Mouse (Mus musculus) olfactory bulb, adult 2 months (tissue): ENCODE results near the gene Cd101. TPM values are rescaled to one million over a fixed set of nuclear protein-coding genes. Genes with fewer than 3 reads are reported as not detected.

Experiments used
- H3K27ac ChIP-seq: fragments of 200-500 bp; 2 replicates; pipeline ENCODE4 v1.5.1; 2012; ENCODE audit warnings: low read depth, low read length; ENCODE audit not compliant: insufficient read depth
- H3K4me1 ChIP-seq: fragments of 200-500 bp; 2 replicates; pipeline ENCODE4 v1.6.1; 2012; ENCODE audit warnings: low read length; ENCODE audit not compliant: control insufficient read depth, insufficient read depth
- H3K4me3 ChIP-seq: fragments of 200-500 bp; 2 replicates; pipeline ENCODE4 v1.5.1; 2012; ENCODE audit warnings: mild to moderate bottlenecking, low read depth, low read length, moderate library complexity; ENCODE audit not compliant: insufficient read depth
- CTCF ChIP-seq: fragments of 200-500 bp; IDR thresholded peaks from 2 replicates; pipeline ENCODE4 v1.5.1; 2012; ENCODE audit warnings: low read depth, mild to moderate bottlenecking, low read length, moderate library complexity; ENCODE audit not compliant: insufficient read depth
- POLR2A ChIP-seq: fragments of 200-500 bp; IDR thresholded peaks from 2 replicates; pipeline ENCODE4 v1.6.1; 2012; ENCODE audit warnings: mild to moderate bottlenecking, low read depth, low read length, moderate library complexity; ENCODE audit not compliant: insufficient read depth
- whole genome bisulfite sequencing: fragments of 180-500 bp; shearing (Covaris S2); methylation state at CpG from one replicate; pipeline ENCODE4 v1.1.7; 2018; 5-methylcytosine and 5-hydroxymethylcytosine counted together
- polyA plus RNA-seq: library from polyadenylated mRNA; stranded (reverse); fragments of >200 nt; gene quantifications from 2 replicates; pipeline ENCODE4 v1.2.4, GENCODE M21; 2012; ENCODE audit warnings: low replicate concordance; ENCODE audit not compliant: missing spikeins, insufficient read depth, insufficient read length

Gene Cd101
- polyA plus RNA-seq, 1 experiment: not detected

- peaks cover 31% of the 10 kb centered on the region for H3K4me1 ChIP-seq
- H3K27ac ChIP-seq: no peak overlapping the region
- WGBS: 36% methylated on average over 15 of the region's 15 CpGs
- TF ChIP-seq CTCF (no peak), POLR2A (no peak)
- no peak overlapping the region for H3K4me3 ChIP-seq
These were observed 18.4 kb upstream of the Cd101 start for GRCm38 (mm10) chr3:101047586-101048275.

- WGBS: 95% methylated on average over 15 of the region's 15 CpGs
- Histone ChIP-seq H3K27ac (no peak overlapping the region), H3K4me1 (peaks cover 31% of the 10 kb centered on the region), H3K4me3 (no peak overlapping the region)
- TF ChIP-seq POLR2A (no peak), CTCF (no peak)
These were observed 16.1 kb upstream of the Cd101 start for GRCm38 (mm10) chr3:101045431-101045830.

- Histone ChIP-seq H3K4me3 (no peak overlapping the region), H3K27ac (no peak overlapping the region), H3K4me1 (peaks cover 29% of the 10 kb centered on the region)
- TF ChIP-seq POLR2A (no peak), CTCF (no peak)
- WGBS: 96% methylated on average over 6 of the region's 6 CpGs
These were observed 15.3 kb upstream of the Cd101 start for GRCm38 (mm10) chr3:101044686-101045085.

- Histone ChIP-seq H3K27ac (no peak overlapping the region), H3K4me1 (peaks cover 8% of the 10 kb centered on the region; the same call in 1 of the 2 replicates), H3K4me3 (no peak overlapping the region)
- WGBS: 78% methylated on average over 7 of the region's 7 CpGs
- TF ChIP-seq POLR2A: no peak
- TF ChIP-seq CTCF: no peak
These were observed 12.6 kb upstream of the Cd101 start for GRCm38 (mm10) chr3:101041997-101042396.

GRCm38 (mm10) chr3:101037984-101038545 lies 8.7 kb upstream of the Cd101 start:
- Histone ChIP-seq H3K4me1 (peaks cover 3% of the 10 kb centered on the region; the same call in 1 of the 2 replicates), H3K4me3 (no peak overlapping the region), H3K27ac (no peak overlapping the region)
- 78% methylated on average over 5 of the region's 5 CpGs for WGBS
- TF ChIP-seq POLR2A: no peak
- no peak for TF ChIP-seq CTCF

GRCm38 (mm10) chr3:101036001-101036400 lies 6.6 kb upstream of the Cd101 start:
- WGBS: 95% methylated on average over 2 of the region's 2 CpGs
- Histone ChIP-seq H3K27ac (no peak overlapping the region), H3K4me1 (0 out of 2 replicates have a peak, but pooled peaks cover 2% of the 10 kb centered on the region), H3K4me3 (no peak overlapping the region)
- TF ChIP-seq CTCF (no peak), POLR2A (no peak)

GRCm38 (mm10) chr3:101034509-101034908 lies 5.2 kb upstream of the Cd101 start:
- Histone ChIP-seq H3K4me1 (0 out of 2 replicates have a peak, but pooled peaks cover 2% of the 10 kb centered on the region), H3K4me3 (no peak overlapping the region), H3K27ac (no peak overlapping the region)
- WGBS: 80% methylated on average over 9 of the region's 9 CpGs
- TF ChIP-seq POLR2A (no peak), CTCF (no peak)

GRCm38 (mm10) chr3:101033644-101034043 lies 4.3 kb upstream of the Cd101 start:
- 91% methylated on average over 4 of the region's 4 CpGs for WGBS
- no peak for TF ChIP-seq POLR2A
- TF ChIP-seq CTCF: no peak
- Histone ChIP-seq H3K4me1 (0 out of 2 replicates have a peak, but pooled peaks cover 2% of the 10 kb centered on the region), H3K27ac (no peak overlapping the region), H3K4me3 (no peak overlapping the region)

- no peak overlapping the region for H3K4me3 ChIP-seq
- H3K4me1 ChIP-seq: 0 out of 2 replicates have a peak, but pooled peaks cover 2% of the 10 kb centered on the region
- TF ChIP-seq CTCF: no peak
- no peak for TF ChIP-seq POLR2A
- no peak overlapping the region for H3K27ac ChIP-seq
- 62% methylated on average over 7 of the region's 7 CpGs for WGBS
These were observed 2.2 kb upstream of the Cd101 start for GRCm38 (mm10) chr3:101031456-101032142.
